Mouse (Mus musculus): ENCODE data around the gene Rnf144a. TPM values are rescaled to one million over a fixed set of nuclear protein-coding genes. Genes with fewer than 3 reads are reported as not detected.

Gene Rnf144a
- polyA plus RNA-seq, 1 experiment from 2014 or later: 34.3 TPM

GRCm38 (mm10) chr12:26277002-26277669 is 137.9 kb downstream of the Rnf144a start:
- H3K27ac ChIP-seq: 0 out of 2 replicates have a peak overlapping the region, but pooled peaks have one; percentile 35
- DNase-seq (ENCODE audit: low spot score): peak; percentile 53
- peaks cover 7% of the 10 kb centered on the region for H3K4me1 ChIP-seq (replicated peaks)
- H3K4me3 ChIP-seq: no peak overlapping the region
- H3K36me3 ChIP-seq: no peaks in the 10 kb centered on the region
- no peaks in the 10 kb centered on the region for H3K27me3 ChIP-seq (ENCODE audit: insufficient read depth, poor library complexity, severe bottlenecking)
- no peaks in the 10 kb centered on the region for H3K9me3 ChIP-seq
- 43% methylated on average over 7 of the region's 7 CpGs for WGBS

- Histone ChIP-seq H3K4me3 (no peak overlapping the region), H3K4me1 (replicated peaks) (peaks cover 7% of the 10 kb centered on the region), H3K27ac (no peak overlapping the region), H3K36me3 (no peaks in the 10 kb centered on the region), H3K27me3 (ENCODE audit: insufficient read depth, poor library complexity, severe bottlenecking) (no peaks in the 10 kb centered on the region), H3K9me3 (no peaks in the 10 kb centered on the region)
- WGBS: 82% methylated on average over 2 of the region's 2 CpGs
- no peak for DNase-seq (ENCODE audit: low spot score)
Measured at GRCm38 (mm10) chr12:26276556-26276955, 138.5 kb downstream of the Rnf144a start.

Other genes with a start within 250 kb of the Rnf144a start
- gene Rsad2, start 41.2 kb upstream of the Rnf144a start, polyA plus RNA-seq (2016; fragmentation: Nextera tagmentation; extraction: Ambion mirVana): 0.30 and 0.35 TPM in 2 replicates
- gene Cmpk2, start 54.0 kb upstream of the Rnf144a start, polyA plus RNA-seq (2016; fragmentation: Nextera tagmentation; extraction: Ambion mirVana): 6.2 and 7.4 TPM in 2 replicates